Mouse (Mus musculus): Measurements from ENCODE around the gene Gm48552.

Gene Gm48552

GRCm38 (mm10) chr10:81388505-81389055, at the start of gene Gm48552:
TSS of gene Gm48552 (plus strand) at chr10:81389005.
- DNase-seq (ENCODE audit: low read depth, low spot score) = no peak

GRCm38 (mm10) chr10:81340551-81341332, 48.1 kb upstream of the Gm48552 start:
- no peak for DNase-seq (ENCODE audit: low read depth, low spot score)

GRCm38 (mm10) chr10:81341333-81341949, 47.4 kb upstream of the Gm48552 start:
- DNase-seq (ENCODE audit: low read depth, low spot score) = no peak

GRCm38 (mm10) chr10:81342686-81343505, 45.9 kb upstream of the Gm48552 start, which contains the start of gene Gipc3:
TSS of gene Gipc3 (minus strand) at chr10:81343266.
- DNase-seq (ENCODE audit: low read depth, low spot score) = no peak

- no peak for DNase-seq (ENCODE audit: low read depth, low spot score)
These were observed 44.2 kb upstream of the Gm48552 start for GRCm38 (mm10) chr10:81344421-81345161.

GRCm38 (mm10) chr10:81345162-81345534, 43.7 kb upstream of the Gm48552 start:
- no peak for DNase-seq (ENCODE audit: low read depth, low spot score)

GRCm38 (mm10) chr10:81346453-81347067, 42.2 kb upstream of the Gm48552 start:
- peak; percentile 40 for DNase-seq (ENCODE audit: low read depth, low spot score)

GRCm38 (mm10) chr10:81349146-81349545, 39.7 kb upstream of the Gm48552 start:
- no peak for DNase-seq (ENCODE audit: low read depth, low spot score)

GRCm38 (mm10) chr10:81349961-81350350, 38.8 kb upstream of the Gm48552 start:
- DNase-seq (ENCODE audit: low read depth, low spot score) = no peak

GRCm38 (mm10) chr10:81350351-81351063, 38.3 kb upstream of the Gm48552 start, which contains the start of gene Hmg20b:
TSS of gene Hmg20b (minus strand) at chr10:81350480.
- DNase-seq (ENCODE audit: low read depth, low spot score) = peak; percentile 99

GRCm38 (mm10) chr10:81351678-81352291, 37.0 kb upstream of the Gm48552 start:
- DNase-seq (ENCODE audit: low read depth, low spot score) = no peak

- no peak for DNase-seq (ENCODE audit: low read depth, low spot score)
These were observed 33.9 kb upstream of the Gm48552 start for GRCm38 (mm10) chr10:81354738-81355477.

- DNase-seq (ENCODE audit: low read depth, low spot score) = no peak
These were observed 33.3 kb upstream of the Gm48552 start for GRCm38 (mm10) chr10:81355533-81355932.

- no peak for DNase-seq (ENCODE audit: low read depth, low spot score)
These were observed 32.3 kb upstream of the Gm48552 start for GRCm38 (mm10) chr10:81356352-81356990.

- peak; percentile 69 for DNase-seq (ENCODE audit: low read depth, low spot score)
These were observed 31.6 kb upstream of the Gm48552 start, which contains the start of gene Mfsd12 for GRCm38 (mm10) chr10:81356991-81357844. TSS of gene Mfsd12 (plus strand) at chr10:81357491.

- DNase-seq (ENCODE audit: low read depth, low spot score) = no peak
These were observed 30.6 kb upstream of the Gm48552 start for GRCm38 (mm10) chr10:81358209-81358608.

GRCm38 (mm10) chr10:81358841-81359240, 30.0 kb upstream of the Gm48552 start:
- no peak for DNase-seq (ENCODE audit: low read depth, low spot score)

Measured in telencephalon, adult 2 months (tissue).